Mouse (Mus musculus): Measurements from ENCODE around the gene Pex6. TPM values are rescaled to one million over a fixed set of nuclear protein-coding genes. Genes with fewer than 3 reads are reported as not detected.

Gene Pex6
- polyA plus RNA-seq, 1 experiment from 2014 or later = 25.7 TPM

DNA sequence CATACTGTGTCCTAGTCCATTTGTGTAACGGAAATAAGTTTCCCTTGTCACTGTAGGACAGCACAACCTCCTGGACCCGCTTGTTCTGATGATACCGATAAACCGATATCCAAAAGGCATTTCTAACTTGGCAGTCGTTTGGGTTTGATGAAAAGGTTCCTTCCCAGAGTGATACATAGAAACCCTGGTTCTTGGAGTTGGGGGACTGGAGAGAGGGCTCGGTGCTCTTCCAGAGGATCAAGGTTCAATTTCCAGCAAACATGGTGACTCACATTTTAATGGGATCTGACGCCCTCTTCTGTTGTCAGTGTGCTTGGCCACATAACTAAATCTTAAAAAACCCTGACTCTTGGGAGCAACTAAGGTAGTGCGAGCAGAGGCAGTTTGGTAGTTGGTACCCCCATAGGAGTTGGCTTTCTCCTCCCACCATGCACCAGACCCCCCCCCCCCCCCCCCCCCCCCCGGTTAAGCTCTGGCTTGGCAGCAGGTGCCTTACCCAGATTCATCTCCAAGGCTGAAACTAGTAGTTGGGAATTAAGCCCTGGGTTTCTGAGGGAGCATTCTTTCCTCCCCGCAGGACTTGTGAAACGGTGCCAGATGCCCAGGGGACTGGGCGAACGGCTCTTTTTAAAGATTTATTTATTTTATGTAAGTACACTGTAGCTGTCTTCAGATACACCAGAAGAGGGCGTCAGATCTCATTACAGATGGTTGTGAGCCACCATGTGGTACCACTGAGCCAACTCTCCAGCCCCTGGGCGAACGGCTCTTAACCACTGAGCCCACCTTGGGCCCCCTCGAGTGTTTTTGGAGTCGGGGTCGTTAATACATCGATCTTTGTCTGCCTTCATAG, 62.2 kb downstream of the Pex6 start:
- peaks cover 5% of the 10 kb centered on the region; the same call in 1 of the 2 replicates for H3K4me1 ChIP-seq (ENCODE audit: insufficient read depth)
- no peak; the same call in 1 of the 2 replicates for ATAC-seq (ENCODE audit: insufficient read depth)

DNA sequence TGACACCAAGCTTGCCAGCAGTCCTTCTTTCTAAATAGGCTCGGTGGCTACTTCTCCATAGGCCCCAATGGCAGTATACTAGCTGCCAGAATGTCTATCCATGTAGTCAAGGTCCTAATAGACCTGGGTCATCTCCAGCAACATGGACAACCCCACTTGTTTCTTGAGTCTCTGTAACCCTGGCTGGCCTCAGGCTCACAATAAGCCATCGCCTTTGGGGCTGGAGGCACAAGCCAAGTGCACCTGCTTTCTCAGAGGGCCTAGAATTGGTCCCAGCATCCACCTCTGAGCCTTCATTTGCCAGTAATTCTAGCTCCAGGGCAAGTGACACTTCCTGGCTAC, 62.8 kb downstream of the Pex6 start:
- Histone ChIP-seq H3K27me3 (ENCODE audit: insufficient read depth, low read length) (no peaks in the 10 kb centered on the region), H3K4me1 (ENCODE audit: insufficient read depth) (peaks cover 5% of the 10 kb centered on the region; the same call in 1 of the 2 replicates), H3K9me3 (ENCODE audit: low read depth, low read length) (no peaks in the 10 kb centered on the region), H3K4me2 (peak overlapping the region; percentile 75), H3K36me3 (ENCODE audit: insufficient read depth) (peaks cover 52% of the 10 kb centered on the region), H3K27ac (ENCODE audit: low read depth) (no peak overlapping the region), H3K9ac (no peak overlapping the region), H3K4me3 (ENCODE audit: low read depth, low read length) (0 out of 2 replicates have a peak overlapping the region, but pooled peaks have one; percentile 91)
- ATAC-seq (ENCODE audit: insufficient read depth) (no peak), DNase-seq (no peak)
- no peak for TF ChIP-seq CTCF (IDR thresholded peaks at IDR 0.05; ENCODE audit: low read depth)
- WGBS = 30% methylated on average over 2 of the region's 2 CpGs

More for the DNA sequence above, 62.2 kb downstream of the Pex6 start:
- H3K27me3 ChIP-seq (ENCODE audit: insufficient read depth, low read length) = no peaks in the 10 kb centered on the region
- peaks cover 46% of the 10 kb centered on the region for H3K36me3 ChIP-seq (ENCODE audit: insufficient read depth)
- peak overlapping the region; percentile 91 for H3K4me3 ChIP-seq (ENCODE audit: low read depth, low read length)
- H3K9ac ChIP-seq = peak overlapping the region; percentile 79
- TF ChIP-seq CTCF (IDR thresholded peaks at IDR 0.05; ENCODE audit: low read depth) = peak; percentile 41
- H3K9me3 ChIP-seq (ENCODE audit: low read depth, low read length) = no peaks in the 10 kb centered on the region
- peak overlapping the region; percentile 75 for H3K4me2 ChIP-seq
- 6% methylated on average over 19 of the region's 20 CpGs for WGBS
- peak overlapping the region; percentile 86 for H3K27ac ChIP-seq (ENCODE audit: low read depth)
- peak; percentile 67 for DNase-seq

DNA sequence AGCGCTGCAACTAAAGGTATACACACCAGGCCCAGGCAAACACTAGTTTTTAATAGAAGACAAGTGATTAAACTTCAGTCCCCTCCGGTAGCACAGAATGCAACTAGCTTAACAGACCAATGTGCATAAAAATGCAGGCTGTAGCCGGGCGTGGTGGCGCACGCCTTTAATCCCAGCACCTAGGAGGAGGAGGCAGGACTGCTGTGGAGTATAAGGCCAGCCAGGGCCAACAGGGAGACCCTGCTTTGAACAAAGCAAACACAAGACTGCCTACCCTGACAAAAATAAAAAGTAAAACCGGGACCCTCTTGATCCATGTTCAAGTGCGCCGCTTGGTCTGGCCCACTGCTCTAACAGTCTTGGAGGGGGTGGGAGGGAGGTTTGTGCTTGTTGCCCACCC, 63.8 kb downstream of the Pex6 start:
- no peak for DNase-seq
- H3K27ac ChIP-seq (ENCODE audit: low read depth) = peak overlapping the region; percentile 52; the same call in 1 of the 2 replicates
- H3K4me1 ChIP-seq (ENCODE audit: insufficient read depth) = peaks cover 5% of the 10 kb centered on the region; the same call in 1 of the 2 replicates
- no peaks in the 10 kb centered on the region for H3K9me3 ChIP-seq (ENCODE audit: low read depth, low read length)
- H3K4me3 ChIP-seq (ENCODE audit: low read depth, low read length) = no peak overlapping the region
- no peak for TF ChIP-seq CTCF (IDR thresholded peaks at IDR 0.05; ENCODE audit: low read depth)
- no peak for ATAC-seq (ENCODE audit: insufficient read depth)
- no peak overlapping the region for H3K9ac ChIP-seq
- no peaks in the 10 kb centered on the region for H3K27me3 ChIP-seq (ENCODE audit: insufficient read depth, low read length)
- H3K4me2 ChIP-seq = no peak overlapping the region
- H3K36me3 ChIP-seq (ENCODE audit: insufficient read depth) = peaks cover 62% of the 10 kb centered on the region
- 90% methylated on average over 9 of the region's 9 CpGs for WGBS

Other genes with a start within 250 kb of the Pex6 start
- 0.05 and 0.11 TPM in 2 replicates for gene Ttbk1, start 223.8 kb upstream of the Pex6 start, polyA plus RNA-seq (2014; fragmentation: Nextera tagmentation; extraction: Ambion mirVana)
- 50.3 and 60.8 TPM in 2 replicates for gene Dnph1, start 214.8 kb upstream of the Pex6 start, polyA plus RNA-seq (2014; fragmentation: Nextera tagmentation; extraction: Ambion mirVana)
- 2.8 and 2.9 TPM in 2 replicates for gene Cul9, start 165.1 kb upstream of the Pex6 start, polyA plus RNA-seq (2014; fragmentation: Nextera tagmentation; extraction: Ambion mirVana)
- 11.4 and 15.1 TPM in 2 replicates for gene Srf, start 155.3 kb upstream of the Pex6 start, polyA plus RNA-seq (2014; fragmentation: Nextera tagmentation; extraction: Ambion mirVana)
- 79.5 and 99.3 TPM in 2 replicates for gene Ptk7, start 82.0 kb upstream of the Pex6 start, polyA plus RNA-seq (2014; fragmentation: Nextera tagmentation; extraction: Ambion mirVana)
- 20.2 and 21.4 TPM in 2 replicates for gene Klc4, start 65.4 kb upstream of the Pex6 start, polyA plus RNA-seq (2014; fragmentation: Nextera tagmentation; extraction: Ambion mirVana)
- 113 and 114 TPM in 2 replicates for gene Mrpl2, start 65.2 kb upstream of the Pex6 start, polyA plus RNA-seq (2014; fragmentation: Nextera tagmentation; extraction: Ambion mirVana)
- 36.6 TPM in 2 replicates for gene Cul7, start 61.1 kb upstream of the Pex6 start, polyA plus RNA-seq (2014; fragmentation: Nextera tagmentation; extraction: Ambion mirVana)
- 47.6 and 48.5 TPM in 2 replicates for gene Rrp36, start 37.1 kb upstream of the Pex6 start, polyA plus RNA-seq (2014; fragmentation: Nextera tagmentation; extraction: Ambion mirVana)
- 123 and 131 TPM in 2 replicates for gene Mea1, start 32.7 kb upstream of the Pex6 start, polyA plus RNA-seq (2014; fragmentation: Nextera tagmentation; extraction: Ambion mirVana)
- gene Klhdc3, start 30.5 kb upstream of the Pex6 start, polyA plus RNA-seq (2014; fragmentation: Nextera tagmentation; extraction: Ambion mirVana) = 108 and 111 TPM in 2 replicates
- 97.6 and 104 TPM in 2 replicates for gene Ppp2r5d, start 6.4 kb upstream of the Pex6 start, polyA plus RNA-seq (2014; fragmentation: Nextera tagmentation; extraction: Ambion mirVana)
- 0.77 and 1.5 TPM in 2 replicates for gene Gnmt, start 17.7 kb downstream of the Pex6 start, polyA plus RNA-seq (2014; fragmentation: Nextera tagmentation; extraction: Ambion mirVana)
- gene Cnpy3, start 40.8 kb downstream of the Pex6 start, polyA plus RNA-seq (2014; fragmentation: Nextera tagmentation; extraction: Ambion mirVana) = 77.4 and 79.3 TPM in 2 replicates
- gene Ptcra, start 52.2 kb downstream of the Pex6 start, polyA plus RNA-seq (2014; fragmentation: Nextera tagmentation; extraction: Ambion mirVana) = 0.24 and 0.37 TPM in 2 replicates
- 58.2 and 64.7 TPM in 2 replicates for gene 2310039H08Rik, start 61.2 kb downstream of the Pex6 start, polyA plus RNA-seq (2014; fragmentation: Nextera tagmentation; extraction: Ambion mirVana)
- gene Rpl7l1, start 71.2 kb downstream of the Pex6 start, polyA plus RNA-seq (2014; fragmentation: Nextera tagmentation; extraction: Ambion mirVana) = 169 and 171 TPM in 2 replicates
- 4.7 and 6.5 TPM in 2 replicates for gene Bicral, start 147.0 kb downstream of the Pex6 start, polyA plus RNA-seq (2014; fragmentation: Nextera tagmentation; extraction: Ambion mirVana)
- gene Tbcc, start 179.2 kb downstream of the Pex6 start, polyA plus RNA-seq (2014; fragmentation: Nextera tagmentation; extraction: Ambion mirVana) = 58.5 and 61.2 TPM in 2 replicates
- gene Prph2, start 199.0 kb downstream of the Pex6 start, polyA plus RNA-seq (2014; fragmentation: Nextera tagmentation; extraction: Ambion mirVana) = not detected in 2 replicates